Mouse (Mus musculus) stomach, postnatal 0 days (tissue): ENCODE data around the gene Ccs.

Source experiments
- CTCF ChIP-seq: IDR thresholded peaks from 2 replicates; pipeline ENCODE4 v1.5.1; 2016; ENCODE audit warnings: antibody characterized with exemption, low read depth, mild to moderate bottlenecking, moderate library complexity
- EP300 ChIP-seq: optimal IDR thresholded peaks from 2 replicates; pipeline ENCODE3; 2016; ENCODE audit warnings: antibody characterized with exemption

DNA sequence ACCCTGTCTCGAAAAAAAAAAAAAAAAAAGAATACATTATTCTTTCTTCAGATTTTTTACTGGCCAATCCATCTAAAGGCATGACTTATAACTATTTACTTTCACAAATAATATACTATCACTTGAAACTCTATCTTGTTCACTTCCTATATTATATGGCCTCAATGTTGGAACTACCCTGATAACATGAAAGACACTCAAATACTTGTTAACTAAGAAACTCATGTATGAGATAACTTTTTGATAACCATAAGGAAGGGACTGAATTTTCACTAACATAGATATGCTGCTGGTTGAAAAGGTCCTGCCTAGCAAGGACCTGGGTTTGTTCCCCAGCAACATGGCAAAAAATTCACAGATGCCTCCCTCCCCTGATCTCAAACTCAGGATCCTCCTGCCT lies 43.2 kb downstream of the Ccs start:
- TF ChIP-seq CTCF (no peak), EP300 (no peak)
